Mouse (Mus musculus) megakaryocyte, embryonic 14.5 days (primary cell): Measurements from ENCODE around the gene Syt6.

ENCODE experiments used
- FLI1 ChIP-seq: IDR thresholded peaks from 2 replicates; pipeline ENCODE4 v1.6.1; 2012; ENCODE audit warnings: low read length, inconsistent platforms, mixed read lengths
- GATA1 ChIP-seq: IDR thresholded peaks from 3 replicates; pipeline ENCODE4 v1.6.1; 2012; ENCODE audit warnings: mixed read lengths, low read length, inconsistent platforms, borderline replicate concordance

DNA sequence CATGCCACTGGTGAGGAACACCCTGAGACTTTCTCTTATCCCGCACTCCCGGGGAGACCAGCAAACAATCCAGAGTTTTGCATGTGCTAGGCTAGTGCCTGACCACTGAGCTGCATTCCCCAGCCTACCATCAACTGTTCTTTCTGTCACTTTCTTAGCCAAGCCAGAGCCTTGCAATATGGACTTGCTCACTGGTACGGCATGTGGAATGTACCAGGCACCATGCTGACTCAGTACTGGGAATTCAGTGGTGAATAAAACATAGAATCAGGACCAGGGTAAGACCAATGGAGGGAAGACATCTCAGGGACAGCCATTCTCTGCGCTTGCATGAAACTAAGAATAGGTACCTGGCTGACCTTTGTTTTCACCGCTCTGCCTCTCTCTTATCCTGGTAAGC, 35.2 kb downstream of the Syt6 start:
- TF ChIP-seq GATA1 (no peak), FLI1 (no peak)
